Mouse (Mus musculus) limb, embryonic 12.5 days (tissue): ENCODE data around the gene Mgat5b. TPM values are rescaled to one million over a fixed set of nuclear protein-coding genes. Genes with fewer than 3 reads are reported as not detected.

Experiments
- ATAC-seq: fragments of 200-750 bp; cut with Nextera tagmentation; 2 replicates; pipeline ENCODE4 v1.8.0; 2017; ENCODE audit warnings: low read depth, moderate TSS enrichment; ENCODE audit not compliant: insufficient number of reproducible peaks, insufficient read depth, low FRiP score, low TSS enrichment
- H3K27ac ChIP-seq: fragments of 300-500 bp; sonication (generic); 2 replicates; pipeline ENCODE4 v1.5.1; 2016; ENCODE audit warnings: mild to moderate bottlenecking, moderate library complexity
- H3K27me3 ChIP-seq: fragments of 300-500 bp; sonication (generic); 2 replicates; pipeline ENCODE4 v1.6.1; 2016; ENCODE audit warnings: mild to moderate bottlenecking, moderate library complexity
- H3K36me3 ChIP-seq: fragments of 300-500 bp; sonication (generic); 2 replicates; pipeline ENCODE4 v1.6.1; 2016; ENCODE audit warnings: mild to moderate bottlenecking, moderate library complexity
- H3K4me1 ChIP-seq: fragments of 300-500 bp; sonication (generic); replicated peaks from 2 replicates; pipeline ENCODE4 v1.6.1; 2016
- H3K4me2 ChIP-seq: fragments of 300-500 bp; sonication (generic); 2 replicates; pipeline ENCODE4 v1.6.1; 2016; ENCODE audit warnings: mild to moderate bottlenecking, moderate library complexity
- H3K4me3 ChIP-seq: fragments of 300-500 bp; sonication (generic); replicated peaks from 2 replicates; pipeline ENCODE4 v1.5.1; 2016; ENCODE audit warnings: mild to moderate bottlenecking
- H3K9ac ChIP-seq: fragments of 300-500 bp; sonication (generic); replicated peaks from 2 replicates; pipeline ENCODE4 v1.6.1; 2016; ENCODE audit warnings: mild to moderate bottlenecking, moderate library complexity
- H3K9me3 ChIP-seq: fragments of 300-500 bp; sonication (generic); 2 replicates; pipeline ENCODE4 v1.6.1; 2016; ENCODE audit warnings: mild to moderate bottlenecking, moderate library complexity
- WGBS: fragments of 180-500 bp; shearing (Covaris S2); methylation state at CpG from one replicate; pipeline ENCODE4 v1.1.7; 2016; 5-methylcytosine and 5-hydroxymethylcytosine counted together
- polyA plus RNA-seq: library from polyadenylated mRNA; unstranded; fragments of >200 nt; fragmentation: Nextera tagmentation; extraction: Ambion mirVana; gene quantifications from 2 replicates; pipeline ENCODE4 v1.2.1, GENCODE M21; 2016

The Mgat5b gene
- polyA plus RNA-seq, 1 experiment from 2014 or later = 2.0 TPM

DNA sequence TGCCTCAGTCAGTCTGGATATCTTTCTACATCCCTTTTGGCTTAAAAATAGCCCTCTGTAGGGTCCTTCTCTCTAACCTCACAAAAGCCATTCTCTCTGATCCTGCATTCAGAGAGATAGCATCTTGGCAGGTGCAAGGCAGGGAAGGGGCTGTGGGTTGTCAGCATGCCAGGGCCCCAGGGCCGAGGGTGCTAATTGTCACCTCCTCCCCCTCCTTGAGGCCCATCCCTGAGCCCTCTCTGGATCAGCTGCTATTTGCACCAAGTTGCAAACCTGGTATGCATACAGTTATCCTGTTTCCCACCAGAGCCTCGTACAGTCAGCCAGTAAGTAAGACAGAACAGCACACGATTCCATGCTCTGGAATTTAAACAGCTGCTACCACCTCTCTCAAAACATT is 111.4 kb downstream of the Mgat5b start:
- Histone ChIP-seq H3K9me3 (0 out of 2 replicates have a peak, but pooled peaks cover 5% of the 10 kb centered on the region), H3K36me3 (no peaks in the 10 kb centered on the region), H3K4me1 (peaks cover 29% of the 10 kb centered on the region), H3K27ac (no peak overlapping the region), H3K27me3 (peaks cover 50% of the 10 kb centered on the region), H3K4me2 (no peak overlapping the region), H3K4me3 (no peak overlapping the region), H3K9ac (0 out of 2 replicates have a peak overlapping the region, but pooled peaks have one; percentile 18)
- WGBS = 15% methylated on average over 3 of the region's 3 CpGs
- ATAC-seq = no peak

DNA sequence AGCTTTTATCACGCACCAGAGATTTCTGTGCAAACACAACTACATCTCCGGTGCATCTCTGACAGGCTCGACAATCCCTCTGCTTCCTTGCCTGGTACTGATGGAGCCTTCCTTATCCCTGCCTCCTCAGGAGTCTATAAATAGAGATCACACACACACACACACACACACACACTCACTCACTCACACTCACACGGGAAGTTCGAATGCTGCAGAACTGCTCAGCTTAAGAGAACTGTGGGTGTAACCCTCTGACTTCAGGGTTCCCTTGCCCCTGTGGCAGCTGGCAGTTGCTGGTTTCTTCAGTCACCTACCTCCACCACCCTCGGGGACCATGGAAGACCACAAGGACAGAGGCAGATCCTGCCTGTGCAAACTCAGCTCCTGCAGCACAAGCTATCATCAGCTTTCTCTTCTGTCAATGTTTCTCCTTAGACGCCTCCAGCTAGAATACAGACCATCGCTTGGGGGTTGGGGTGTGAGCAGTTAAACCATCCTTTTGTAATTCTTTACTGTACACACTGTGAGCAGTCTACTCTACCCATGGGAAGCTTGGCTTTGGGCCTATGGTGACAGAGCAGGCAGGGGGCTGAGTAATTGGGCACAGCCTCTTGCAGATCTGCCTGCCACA is 111.9 kb downstream of the Mgat5b start:
- H3K27ac ChIP-seq = no peak overlapping the region
- H3K9ac ChIP-seq = 0 out of 2 replicates have a peak overlapping the region, but pooled peaks have one; percentile 18
- H3K36me3 ChIP-seq = no peaks in the 10 kb centered on the region
- ATAC-seq = no peak
- no peak overlapping the region for H3K4me3 ChIP-seq
- H3K4me1 ChIP-seq = peaks cover 30% of the 10 kb centered on the region
- H3K4me2 ChIP-seq = no peak overlapping the region
- H3K9me3 ChIP-seq = 0 out of 2 replicates have a peak, but pooled peaks cover 5% of the 10 kb centered on the region
- 59% methylated on average over 8 of the region's 8 CpGs for WGBS
- peaks cover 50% of the 10 kb centered on the region for H3K27me3 ChIP-seq

DNA sequence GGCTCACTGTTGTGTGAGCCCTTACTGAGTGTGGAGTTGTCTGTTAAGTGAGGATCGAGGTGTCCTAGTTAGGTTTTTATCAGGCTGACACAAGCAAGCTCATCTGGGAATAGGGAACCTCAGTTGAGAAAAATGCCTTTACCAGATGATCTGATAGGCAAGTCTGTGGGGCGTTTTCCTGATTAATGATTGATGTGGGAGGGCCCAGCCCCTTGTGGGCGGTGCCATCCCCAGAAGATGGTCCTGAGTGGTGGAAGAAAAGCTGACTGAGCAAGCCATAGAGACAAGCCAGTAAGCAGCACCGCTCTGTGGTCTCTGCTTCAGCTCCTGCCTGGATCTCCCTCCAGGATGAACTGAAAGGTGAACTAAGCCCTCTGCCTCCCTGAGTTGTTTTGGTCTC is 112.6 kb downstream of the Mgat5b start:
- Histone ChIP-seq H3K9ac (no peak overlapping the region), H3K27ac (no peak overlapping the region)
- WGBS = 26% methylated on average over 4 of the region's 4 CpGs

DNA sequence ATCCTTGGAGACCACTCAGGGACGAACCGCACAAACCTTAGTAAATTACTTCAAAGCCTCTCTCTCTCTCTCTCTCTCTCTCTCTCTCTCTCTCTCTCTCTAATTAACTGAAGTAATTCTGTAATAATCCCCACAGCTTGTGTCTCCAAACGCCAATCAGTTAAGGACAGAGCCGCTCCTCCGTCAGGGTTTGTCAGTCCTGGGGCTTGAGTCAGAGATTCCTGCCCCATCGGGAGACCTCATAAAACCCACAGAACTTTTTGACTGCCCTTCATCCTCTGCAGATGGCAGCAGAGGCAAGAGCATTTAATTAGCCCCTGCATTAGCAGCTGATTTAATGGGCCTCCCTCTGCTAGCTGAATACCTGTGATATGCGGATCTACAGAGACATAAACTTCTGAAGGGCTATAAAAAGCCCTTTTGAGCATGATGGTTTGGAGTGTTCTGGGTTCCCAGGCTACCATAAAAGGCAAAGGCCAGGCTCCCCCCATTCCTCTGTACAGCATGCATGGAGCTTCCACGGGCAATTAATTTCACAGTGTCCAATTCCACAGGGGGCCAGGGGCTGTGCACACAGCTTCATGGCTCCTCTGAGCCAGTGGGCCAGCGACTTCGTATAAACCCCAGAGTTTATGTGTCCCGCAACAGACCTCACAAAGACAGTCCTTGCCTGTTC is 117.1 kb downstream of the Mgat5b start:
- no peak overlapping the region for H3K4me2 ChIP-seq
- H3K36me3 ChIP-seq = no peaks in the 10 kb centered on the region
- 0 out of 2 replicates have a peak, but pooled peaks cover 10% of the 10 kb centered on the region for H3K9me3 ChIP-seq
- H3K4me1 ChIP-seq = peaks cover 42% of the 10 kb centered on the region
- no peak overlapping the region for H3K4me3 ChIP-seq
- H3K9ac ChIP-seq = no peak overlapping the region
- H3K27ac ChIP-seq = no peak overlapping the region
- peaks cover 23% of the 10 kb centered on the region for H3K27me3 ChIP-seq
- WGBS = 12% methylated on average over 11 of the region's 11 CpGs
- ATAC-seq = peak; percentile 46; the same call in 1 of the 2 replicates

More for the DNA sequence above, 112.6 kb downstream of the Mgat5b start:
- 0 out of 2 replicates have a peak, but pooled peaks cover 5% of the 10 kb centered on the region for H3K9me3 ChIP-seq
- peaks cover 37% of the 10 kb centered on the region for H3K4me1 ChIP-seq
- peaks cover 47% of the 10 kb centered on the region for H3K27me3 ChIP-seq
- H3K4me2 ChIP-seq = no peak overlapping the region
- no peaks in the 10 kb centered on the region for H3K36me3 ChIP-seq
- no peak overlapping the region for H3K4me3 ChIP-seq
- no peak for ATAC-seq

Other genes starting within 250 kb of the Mgat5b start
- gene St6galnac1, start 143.4 kb upstream of the Mgat5b start, polyA plus RNA-seq = not detected in 2 replicates
- 19.6 and 20.8 TPM in 2 replicates for gene Mxra7, start 90.8 kb upstream of the Mgat5b start, polyA plus RNA-seq
- gene Mettl23, start 75.6 kb upstream of the Mgat5b start, polyA plus RNA-seq = 58.8 and 65.3 TPM in 2 replicates
- 84.5 and 86.2 TPM in 2 replicates for gene Jmjd6, start 75.4 kb upstream of the Mgat5b start, polyA plus RNA-seq
- gene Mfsd11, start 66.4 kb upstream of the Mgat5b start, polyA plus RNA-seq = 42.8 and 43.4 TPM in 2 replicates
- 1,004 and 1,014 TPM in 2 replicates for gene Srsf2, start 65.8 kb upstream of the Mgat5b start, polyA plus RNA-seq
- gene Sec14l1, start 196.3 kb downstream of the Mgat5b start, polyA plus RNA-seq = 52.6 and 57.5 TPM in 2 replicates